Mouse (Mus musculus) kidney, adult 2 months (tissue): ENCODE measurements at regions not wholly inside any gene's neighbourhood (a gene's known extent, or its start where the extent isn't known, plus 50 kb on each side); places are given as distances from the start of the nearest gene placed in this dataset.

Experiments used
- CTCF ChIP-seq: fragments of 200-500 bp; conservative IDR thresholded peaks from 2 replicates; pipeline ENCODE4 v1.5.1; 2011; ENCODE audit warnings: low read depth, mild to moderate bottlenecking, control low read depth, low read length, moderate library complexity, mixed read lengths; ENCODE audit not compliant: insufficient read depth, insufficient read length
- POLR2A ChIP-seq: fragments of 200-500 bp; IDR thresholded peaks from one replicate; pipeline ENCODE4 v1.6.1; 2011; ENCODE audit warnings: low read depth, low read length, control low read depth

DNA sequence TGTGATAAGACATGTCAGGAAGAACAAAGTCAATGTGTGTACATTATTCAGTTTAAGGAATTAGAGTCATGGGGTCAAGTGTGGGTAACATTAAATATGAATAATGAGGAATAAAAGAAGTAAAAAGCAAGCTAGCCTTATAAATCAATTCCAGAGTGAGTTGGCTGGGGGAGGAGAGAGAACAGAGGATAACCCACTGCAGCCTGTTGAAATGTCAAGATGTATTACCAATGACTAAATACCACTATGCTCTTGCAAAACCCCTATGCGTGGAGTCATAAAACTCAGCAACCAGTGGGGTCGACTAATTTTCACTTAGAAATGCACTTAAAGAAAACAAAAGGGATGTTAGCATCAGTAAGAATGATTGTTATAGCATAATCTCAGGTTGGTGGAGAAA, 201.2 kb downstream of the Tbx18 start:
- TF ChIP-seq POLR2A = no peak
- TF ChIP-seq CTCF = no peak
